ENCODE assay signal across 22 mouse cellular contexts in the genomic region with DNA sequence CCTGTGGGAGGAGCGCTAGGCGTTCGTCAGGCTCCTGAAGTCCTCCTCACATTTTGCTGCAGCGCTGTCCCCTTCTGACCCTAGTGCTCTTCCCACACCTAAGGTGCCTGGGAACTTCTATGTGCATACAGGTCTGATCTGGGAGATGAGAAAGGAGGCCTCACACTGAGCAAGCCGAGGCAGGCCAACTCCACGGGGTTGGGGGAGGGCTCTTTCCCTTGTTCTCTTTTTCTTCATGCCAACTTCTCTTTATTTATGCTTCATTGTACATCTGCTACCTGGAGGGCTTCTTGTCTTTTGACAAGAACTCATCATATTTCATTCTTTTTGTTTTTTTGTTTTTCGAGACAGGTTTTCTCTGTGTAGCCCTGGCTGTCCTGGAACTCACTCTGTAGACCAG. TPM values are rescaled to one million over a fixed set of nuclear protein-coding genes. Genes with fewer than 3 reads are reported as not detected.
"Had no signal": no experiment of that assay in that cellular context is flagged by ENCODE, and none has a peak within 500 bp of the region (broad histone marks: within the 10 kb centered on the region; RNA-seq: fewer than 3 reads in every experiment).

No protein-coding gene starts in this region.

- H3K27ac ChIP-seq: heart, embryonic 10.5 days; hindbrain, embryonic 10.5 days; hindbrain, embryonic 12.5 days; hindbrain, embryonic 14.5 days; intestine, embryonic 15.5 days; limb, embryonic 13.5 days; limb, embryonic 15.5 days had no signal

- H3K4me3 ChIP-seq: heart, embryonic 10.5 days; heart, embryonic 12.5 days; hindbrain, embryonic 10.5 days; hindbrain, embryonic 12.5 days; intestine, embryonic 15.5 days; limb, embryonic 13.5 days; limb, embryonic 15.5 days had no signal

- H3K4me1 ChIP-seq: heart, embryonic 10.5 days; heart, embryonic 12.5 days had no signal

- H3K27me3 ChIP-seq: heart, embryonic 12.5 days; hindbrain, embryonic 12.5 days; intestine, embryonic 15.5 days; limb, embryonic 13.5 days; limb, embryonic 15.5 days had no signal

- DNase-seq: gastrocnemius, postnatal 10 days; gastrocnemius, postnatal 25 days; heart, adult 18-20 months; heart, postnatal 10 days; heart, postnatal 4 days; kidney, adult 18-20 months; kidney, adult 8-10 months; kidney, postnatal 10 days; kidney, postnatal 25 days; kidney, postnatal 4 days; layer of hippocampus, adult 9-11 months; layer of hippocampus, postnatal 36 days; left cerebral cortex, postnatal 4 days had no signal

RNA-seq across cellular contexts. Expression of a gene that starts 53.8 kb away (rescaled TPM):
- polyA plus RNA-seq: liver, adult 2 months had no signal
